Mouse (Mus musculus) ES-E14 (cell line): Measurements from ENCODE around the gene Ston1.

Source experiments
- CHD2 ChIP-seq: IDR thresholded peaks from 2 replicates; pipeline ENCODE4 v1.6.1; 2014; ENCODE audit warnings: mild to moderate bottlenecking, low read depth, low read length, inconsistent platforms
- HCFC1 ChIP-seq: IDR thresholded peaks from 2 replicates; pipeline ENCODE4 v1.6.1; 2012; ENCODE audit warnings: low read length, inconsistent platforms, borderline replicate concordance; ENCODE audit not compliant: insufficient read depth
- MAFK ChIP-seq: IDR thresholded peaks from 2 replicates; pipeline ENCODE4 v1.6.1; 2014; ENCODE audit warnings: mild to moderate bottlenecking, low read depth, low read length, inconsistent platforms; ENCODE audit not compliant: insufficient read depth
- ZC3H11A ChIP-seq: IDR thresholded peaks from 2 replicates; pipeline ENCODE4 v1.6.1; 2012; ENCODE audit warnings: low read depth, mild to moderate bottlenecking, inconsistent platforms, low read length, borderline replicate concordance
- ZNF384 ChIP-seq: IDR thresholded peaks from 2 replicates; pipeline ENCODE4 v1.6.1; 2012; ENCODE audit warnings: low read depth, low read length, inconsistent platforms

- TF ChIP-seq CHD2 = no peak
- no peak for TF ChIP-seq ZC3H11A
- TF ChIP-seq MAFK = no peak
- no peak for TF ChIP-seq HCFC1
- TF ChIP-seq ZNF384 = no peak
Measured at GRCm38 (mm10) chr17:88625350-88625749, 27.9 kb downstream of the Ston1 start.
